Mouse (Mus musculus): ENCODE data around the gene Esp38.
"Not testable (repeated sequence)": the region's sequence is repeated elsewhere in the genome, so short reads cannot be mapped to it uniquely, and the experiment has no call there.

Esp38 gene

GRCm38 (mm10) chr17:39950220-39950619 lies at the start of gene Esp38:
TSS of gene Esp38 (plus strand) at chr17:39950520.
- no peak for DNase-seq (ENCODE audit: low spot score in 2 of 2)

- not testable (repeated sequence) for DNase-seq (ENCODE audit: low spot score in 2 of 2)
Measured at GRCm38 (mm10) chr17:39902928-39903545, 47.3 kb upstream of the Esp38 start.

Data from urinary bladder, adult 18-20 months (tissue).